Mouse (Mus musculus) lung, postnatal 0 days (tissue): ENCODE results near the gene Shq1.

Experiments
- CTCF ChIP-seq: IDR thresholded peaks from 2 replicates; pipeline ENCODE4 v1.5.1; 2016; ENCODE audit warnings: antibody characterized with exemption, mild to moderate bottlenecking
- EP300 ChIP-seq: IDR thresholded peaks from 2 replicates; pipeline ENCODE4 v1.6.1; 2016; ENCODE audit warnings: antibody characterized with exemption, mild to moderate bottlenecking, control low read depth

DNA sequence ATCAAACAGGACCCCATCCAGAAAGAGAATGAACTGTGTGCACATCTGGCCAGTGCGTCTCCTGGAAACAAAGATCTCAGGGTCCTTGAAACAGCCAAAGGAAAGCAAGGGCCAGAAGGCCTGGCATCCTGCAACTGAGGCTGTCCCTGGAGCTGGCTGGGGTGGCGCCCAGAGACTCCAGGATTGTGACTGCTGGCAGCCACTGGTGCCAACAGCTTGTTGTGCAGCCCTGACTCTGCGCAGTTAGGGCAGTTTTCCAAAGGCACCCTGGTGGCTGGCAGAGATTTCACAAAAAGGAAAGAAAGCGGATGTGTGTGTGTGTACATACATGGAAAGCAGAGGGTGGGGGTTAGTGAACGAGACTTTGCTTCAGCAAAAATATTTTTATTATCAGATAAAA is 10.6 kb downstream of the Shq1 start:
- 0 out of 2 replicates have a peak, but pooled peaks have one; percentile 12 for TF ChIP-seq CTCF
- TF ChIP-seq EP300: no peak
